Mouse (Mus musculus): ENCODE data around the gene Rab7. TPM values are rescaled to one million over a fixed set of nuclear protein-coding genes. Genes with fewer than 3 reads are reported as not detected.

The Rab7 gene
- polyA plus RNA-seq, 1 experiment from 2014 or later = 231 TPM

DNA sequence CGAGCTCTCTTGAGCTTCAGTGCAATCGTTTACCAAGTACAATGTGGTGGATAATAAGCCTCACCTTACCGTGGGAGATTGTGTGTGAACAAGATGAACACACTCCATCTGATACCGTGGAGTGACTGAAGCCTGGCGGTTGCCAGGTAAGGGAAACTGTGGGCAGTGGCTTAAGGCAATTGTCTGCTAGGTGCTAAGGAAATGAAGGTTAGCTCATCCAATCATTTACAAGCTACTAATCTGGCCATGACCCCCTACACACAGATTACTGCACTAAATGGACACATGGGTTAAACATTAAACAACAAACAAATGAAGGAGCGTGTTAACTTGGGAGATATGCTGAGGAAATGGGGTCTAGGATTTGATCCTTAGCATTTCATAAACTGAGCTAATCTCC lies 3.9 kb upstream of the Rab7 start:
- Histone ChIP-seq H3K9ac (replicated peaks; ENCODE audit: low read length) (no peak overlapping the region), H3K4me3 (ENCODE audit: low read depth, low read length) (no peak overlapping the region), H3K9me3 (replicated peaks; ENCODE audit: control insufficient read depth, low read length) (no peaks in the 10 kb centered on the region), H3K36me3 (replicated peaks; ENCODE audit: control insufficient read depth, insufficient read depth, low read depth, low read length) (no peaks in the 10 kb centered on the region), H3K27ac (replicated peaks; ENCODE audit: low read depth, low read length) (no peak overlapping the region), H3K4me1 (ENCODE audit: control insufficient read depth, insufficient read depth, low read length) (no peaks in the 10 kb centered on the region), H3K27me3 (ENCODE audit: control insufficient read depth, insufficient read depth, low read length) (no peaks in the 10 kb centered on the region), H3K4me2 (ENCODE audit: low read depth, low read length) (no peak overlapping the region)
- ATAC-seq (replicated peaks; ENCODE audit: insufficient number of reproducible peaks, low FRiP score, low TSS enrichment, low read depth) = no peak
- no peak for DNase-seq (ENCODE audit: low spot score)
- WGBS = 80% methylated on average over 6 of the region's 6 CpGs

DNA sequence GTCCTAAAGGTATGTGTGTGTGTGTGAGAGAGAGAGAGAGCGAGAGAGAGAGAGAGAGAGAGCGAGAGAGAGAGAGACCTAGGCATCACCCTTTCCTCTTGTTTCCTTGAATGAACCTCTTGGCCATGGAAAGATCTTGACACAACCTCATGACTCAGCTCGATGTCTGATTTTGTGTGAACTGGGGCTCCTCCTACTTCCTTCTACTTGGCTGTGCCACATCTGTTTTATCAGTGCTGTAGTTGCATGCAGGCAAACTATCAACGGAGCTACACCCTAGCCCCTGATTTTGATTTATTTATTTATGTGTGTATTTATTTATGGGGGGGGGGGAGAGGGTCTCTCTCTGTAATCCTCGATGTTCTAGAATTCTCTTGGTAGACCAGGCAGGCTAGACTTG lies 2.8 kb upstream of the Rab7 start:
- no peak overlapping the region for H3K9ac ChIP-seq (replicated peaks; ENCODE audit: low read length)
- no peaks in the 10 kb centered on the region for H3K4me1 ChIP-seq (ENCODE audit: control insufficient read depth, insufficient read depth, low read length)
- no peaks in the 10 kb centered on the region for H3K27me3 ChIP-seq (ENCODE audit: control insufficient read depth, insufficient read depth, low read length)
- H3K9me3 ChIP-seq (replicated peaks; ENCODE audit: control insufficient read depth, low read length) = no peaks in the 10 kb centered on the region
- no peak overlapping the region for H3K27ac ChIP-seq (replicated peaks; ENCODE audit: low read depth, low read length)
- H3K36me3 ChIP-seq (replicated peaks; ENCODE audit: control insufficient read depth, insufficient read depth, low read depth, low read length) = no peaks in the 10 kb centered on the region
- ATAC-seq (replicated peaks; ENCODE audit: insufficient number of reproducible peaks, low FRiP score, low TSS enrichment, low read depth) (no peak), DNase-seq (ENCODE audit: low spot score) (no peak)
- no peak overlapping the region for H3K4me2 ChIP-seq (ENCODE audit: low read depth, low read length)
- no peak overlapping the region for H3K4me3 ChIP-seq (ENCODE audit: low read depth, low read length)
- 78% methylated on average over 5 of the region's 5 CpGs for WGBS

DNA sequence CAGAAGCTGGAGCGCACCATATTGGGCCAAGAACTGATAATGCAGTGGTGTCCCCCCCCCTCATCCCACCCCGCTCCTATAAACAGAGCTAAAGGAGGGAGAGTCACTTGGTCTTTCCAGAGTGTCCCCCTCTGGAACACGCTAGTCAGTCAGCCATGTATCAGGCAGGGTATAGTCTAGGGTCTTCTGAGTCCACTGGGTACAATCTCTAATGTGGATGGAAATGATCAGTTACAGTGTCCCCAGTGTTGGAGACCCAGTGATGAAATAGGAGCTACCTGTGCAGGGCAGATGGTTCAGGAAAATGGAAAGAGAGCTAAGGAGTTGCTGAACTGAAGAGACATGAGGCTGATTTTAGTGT lies 316 bp upstream of the Rab7 start:
- ATAC-seq (replicated peaks; ENCODE audit: insufficient number of reproducible peaks, low FRiP score, low TSS enrichment, low read depth) = no peak

DNA sequence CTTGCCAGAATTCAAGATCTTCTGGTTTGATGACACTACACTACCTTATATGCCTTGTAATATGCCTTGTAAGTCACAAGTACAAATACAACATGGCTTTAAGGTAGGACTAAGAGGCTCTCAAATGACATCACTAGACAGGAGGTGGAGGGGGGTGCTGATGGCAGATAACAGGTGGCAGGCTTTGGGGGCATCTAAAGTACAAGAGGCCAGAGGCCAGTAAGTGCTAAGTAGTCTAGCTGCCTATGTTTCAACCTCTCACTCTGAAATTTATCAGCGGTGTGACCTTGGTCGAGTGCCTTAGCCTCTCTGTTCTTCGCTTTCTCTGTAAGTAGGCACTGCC lies 865 bp downstream of the Rab7 start:
- Histone ChIP-seq H3K4me3 (ENCODE audit: low read depth, low read length) (peak overlapping the region; percentile 99), H3K27ac (replicated peaks; ENCODE audit: low read depth, low read length) (0 out of 2 replicates have a peak overlapping the region, but pooled peaks have one; percentile 56), H3K36me3 (replicated peaks; ENCODE audit: control insufficient read depth, insufficient read depth, low read depth, low read length) (no peaks in the 10 kb centered on the region), H3K9ac (replicated peaks; ENCODE audit: low read length) (peak overlapping the region; percentile 95), H3K4me2 (ENCODE audit: low read depth, low read length) (peak overlapping the region; percentile 92), H3K9me3 (replicated peaks; ENCODE audit: control insufficient read depth, low read length) (no peaks in the 10 kb centered on the region), H3K4me1 (ENCODE audit: control insufficient read depth, insufficient read depth, low read length) (no peaks in the 10 kb centered on the region), H3K27me3 (ENCODE audit: control insufficient read depth, insufficient read depth, low read length) (no peaks in the 10 kb centered on the region)
- no peak for ATAC-seq (replicated peaks; ENCODE audit: insufficient number of reproducible peaks, low FRiP score, low TSS enrichment, low read depth)
- no peak for DNase-seq (ENCODE audit: low spot score)
- WGBS = 5% methylated on average over 3 of the region's 3 CpGs

More for the DNA sequence above, 316 bp upstream of the Rab7 start:
- H3K4me1 ChIP-seq (ENCODE audit: control insufficient read depth, insufficient read depth, low read length) = no peaks in the 10 kb centered on the region
- peak overlapping the region; percentile 37 for H3K4me2 ChIP-seq (ENCODE audit: low read depth, low read length)
- no peaks in the 10 kb centered on the region for H3K9me3 ChIP-seq (replicated peaks; ENCODE audit: control insufficient read depth, low read length)
- H3K27me3 ChIP-seq (ENCODE audit: control insufficient read depth, insufficient read depth, low read length) = no peaks in the 10 kb centered on the region
- H3K27ac ChIP-seq (replicated peaks; ENCODE audit: low read depth, low read length) = no peak overlapping the region
- no peak for DNase-seq (ENCODE audit: low spot score)
- H3K36me3 ChIP-seq (replicated peaks; ENCODE audit: control insufficient read depth, insufficient read depth, low read depth, low read length) = no peaks in the 10 kb centered on the region
- no peak overlapping the region for H3K4me3 ChIP-seq (ENCODE audit: low read depth, low read length)
- WGBS = 27% methylated on average over 3 of the region's 3 CpGs
- H3K9ac ChIP-seq (replicated peaks; ENCODE audit: low read length) = no peak overlapping the region

DNA sequence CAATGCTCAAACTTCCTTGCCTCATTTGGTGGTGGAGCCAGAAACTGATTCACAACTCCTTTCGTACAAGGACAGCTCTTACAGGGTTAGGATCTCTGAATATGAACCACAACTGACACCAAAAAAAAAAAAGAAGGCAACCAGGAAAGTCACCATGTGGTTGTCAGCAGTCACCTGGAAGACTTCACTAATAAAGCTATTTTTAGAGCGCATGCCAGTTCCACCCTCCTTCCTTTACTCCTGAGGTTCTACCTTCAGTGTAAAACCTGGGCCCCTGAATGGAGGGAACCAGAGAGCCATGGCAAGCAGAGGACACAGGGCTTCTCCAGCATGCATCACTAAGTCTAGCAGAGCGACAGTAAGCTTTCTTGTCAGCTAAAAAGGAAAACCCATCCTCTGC lies 2.7 kb downstream of the Rab7 start:
- DNase-seq (ENCODE audit: low spot score) (no peak), ATAC-seq (replicated peaks; ENCODE audit: insufficient number of reproducible peaks, low FRiP score, low TSS enrichment, low read depth) (no peak)
- Histone ChIP-seq H3K4me2 (ENCODE audit: low read depth, low read length) (no peak overlapping the region; the same call in 1 of the 2 replicates), H3K9me3 (replicated peaks; ENCODE audit: control insufficient read depth, low read length) (no peaks in the 10 kb centered on the region), H3K9ac (replicated peaks; ENCODE audit: low read length) (no peak overlapping the region), H3K27me3 (ENCODE audit: control insufficient read depth, insufficient read depth, low read length) (no peaks in the 10 kb centered on the region), H3K4me1 (ENCODE audit: control insufficient read depth, insufficient read depth, low read length) (no peaks in the 10 kb centered on the region), H3K4me3 (ENCODE audit: low read depth, low read length) (no peak overlapping the region), H3K36me3 (replicated peaks; ENCODE audit: control insufficient read depth, insufficient read depth, low read depth, low read length) (no peaks in the 10 kb centered on the region; the same call in 1 of the 2 replicates), H3K27ac (replicated peaks; ENCODE audit: low read depth, low read length) (no peak overlapping the region)
- WGBS = 94% methylated on average over 3 of the region's 3 CpGs

DNA sequence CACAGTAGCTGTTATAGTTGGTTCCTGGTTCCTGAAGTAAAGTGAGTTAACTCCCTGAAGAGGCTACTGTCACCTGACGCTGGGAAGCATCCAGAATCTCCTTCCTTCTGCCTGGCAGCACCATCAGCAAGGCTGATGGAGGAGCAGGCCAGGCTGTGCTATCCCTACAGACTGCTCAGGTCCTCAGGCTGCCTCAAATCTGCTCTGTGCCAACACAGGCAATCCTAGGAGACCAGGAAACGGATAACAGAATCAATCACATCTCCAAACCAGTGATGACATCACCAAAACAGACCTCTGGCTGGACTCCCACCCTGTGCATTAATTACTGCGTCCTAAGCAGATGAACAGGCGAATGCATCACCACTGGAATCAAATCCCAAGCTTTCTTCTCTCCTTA lies 3.8 kb downstream of the Rab7 start:
- no peaks in the 10 kb centered on the region; the same call in 1 of the 2 replicates for H3K36me3 ChIP-seq (replicated peaks; ENCODE audit: control insufficient read depth, insufficient read depth, low read depth, low read length)
- no peak overlapping the region for H3K9ac ChIP-seq (replicated peaks; ENCODE audit: low read length)
- H3K9me3 ChIP-seq (replicated peaks; ENCODE audit: control insufficient read depth, low read length) = no peaks in the 10 kb centered on the region
- H3K4me2 ChIP-seq (ENCODE audit: low read depth, low read length) = no peak overlapping the region
- ATAC-seq (replicated peaks; ENCODE audit: insufficient number of reproducible peaks, low FRiP score, low TSS enrichment, low read depth) (no peak), DNase-seq (ENCODE audit: low spot score) (no peak)
- no peak overlapping the region for H3K27ac ChIP-seq (replicated peaks; ENCODE audit: low read depth, low read length)
- H3K4me3 ChIP-seq (ENCODE audit: low read depth, low read length) = no peak overlapping the region
- 82% methylated on average over 4 of the region's 4 CpGs for WGBS
- H3K27me3 ChIP-seq (ENCODE audit: control insufficient read depth, insufficient read depth, low read length) = no peaks in the 10 kb centered on the region
- no peaks in the 10 kb centered on the region for H3K4me1 ChIP-seq (ENCODE audit: control insufficient read depth, insufficient read depth, low read length)

DNA sequence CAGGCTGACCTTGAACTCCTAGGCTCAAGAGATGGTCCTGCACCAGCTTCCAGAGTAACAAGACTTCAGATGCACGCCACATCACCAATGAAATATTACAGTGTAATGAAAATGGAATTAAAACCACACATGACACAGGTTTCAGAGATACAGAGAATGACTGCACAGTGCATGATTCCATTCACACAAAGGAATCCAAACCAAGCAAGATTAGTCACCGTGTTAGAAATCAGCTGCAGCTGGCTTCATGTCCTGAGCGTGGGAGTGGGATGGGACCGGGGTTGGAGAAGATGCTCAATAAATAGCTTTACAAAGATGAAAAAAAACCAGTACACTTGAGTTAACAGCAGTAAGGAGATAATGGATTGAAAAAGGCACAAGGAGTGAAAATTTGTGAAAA lies 5.6 kb downstream of the Rab7 start:
- 94% methylated on average over 4 of the region's 4 CpGs for WGBS

DNA sequence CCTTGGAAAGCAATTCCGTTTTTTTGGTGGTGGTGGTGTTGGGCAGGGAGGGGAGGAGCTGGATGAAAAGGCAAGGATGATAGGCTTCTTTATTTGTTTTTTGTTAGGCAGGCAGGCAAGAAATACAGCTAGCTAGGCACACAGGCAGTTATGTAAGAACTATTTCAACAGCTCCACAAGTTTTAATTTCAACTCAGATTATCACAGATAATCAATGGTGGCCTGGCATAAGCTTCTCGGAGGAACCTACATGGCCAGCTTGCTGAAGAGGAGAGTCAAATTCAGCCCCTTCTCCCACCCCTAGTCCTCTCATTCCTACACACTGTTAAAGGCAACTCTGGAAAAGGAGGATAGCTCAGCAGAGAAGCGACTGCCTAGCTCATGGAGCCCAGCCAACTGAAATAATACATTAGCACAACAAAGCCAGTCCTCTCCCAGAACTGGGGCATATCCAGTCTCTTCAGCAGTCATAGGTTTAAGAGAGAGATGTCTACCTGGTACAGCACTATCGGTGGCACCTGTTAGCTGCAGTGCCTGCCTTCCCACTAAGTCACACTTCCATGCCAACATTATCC lies 7.5 kb downstream of the Rab7 start:
- DNase-seq (ENCODE audit: low spot score) = no peak
- H3K27me3 ChIP-seq (ENCODE audit: control insufficient read depth, insufficient read depth, low read length) = no peaks in the 10 kb centered on the region
- H3K4me2 ChIP-seq (ENCODE audit: low read depth, low read length) = no peak overlapping the region
- no peaks in the 10 kb centered on the region for H3K9me3 ChIP-seq (replicated peaks; ENCODE audit: control insufficient read depth, low read length)
- WGBS = 91% methylated on average over 4 of the region's 4 CpGs
- no peak overlapping the region for H3K4me3 ChIP-seq (ENCODE audit: low read depth, low read length)
- H3K27ac ChIP-seq (replicated peaks; ENCODE audit: low read depth, low read length) = no peak overlapping the region
- H3K9ac ChIP-seq (replicated peaks; ENCODE audit: low read length) = no peak overlapping the region
- no peaks in the 10 kb centered on the region for H3K4me1 ChIP-seq (ENCODE audit: control insufficient read depth, insufficient read depth, low read length)
- no peaks in the 10 kb centered on the region; the same call in 1 of the 2 replicates for H3K36me3 ChIP-seq (replicated peaks; ENCODE audit: control insufficient read depth, insufficient read depth, low read depth, low read length)
- ATAC-seq (replicated peaks; ENCODE audit: insufficient number of reproducible peaks, low FRiP score, low TSS enrichment, low read depth) = no peak

More for the DNA sequence above, 5.6 kb downstream of the Rab7 start:
- Histone ChIP-seq H3K4me3 (ENCODE audit: low read depth, low read length) (no peak overlapping the region), H3K4me1 (ENCODE audit: control insufficient read depth, insufficient read depth, low read length) (no peaks in the 10 kb centered on the region), H3K9me3 (replicated peaks; ENCODE audit: control insufficient read depth, low read length) (no peaks in the 10 kb centered on the region), H3K36me3 (replicated peaks; ENCODE audit: control insufficient read depth, insufficient read depth, low read depth, low read length) (no peaks in the 10 kb centered on the region; the same call in 1 of the 2 replicates), H3K27me3 (ENCODE audit: control insufficient read depth, insufficient read depth, low read length) (no peaks in the 10 kb centered on the region), H3K27ac (replicated peaks; ENCODE audit: low read depth, low read length) (no peak overlapping the region), H3K9ac (replicated peaks; ENCODE audit: low read length) (no peak overlapping the region), H3K4me2 (ENCODE audit: low read depth, low read length) (no peak overlapping the region)
- no peak for ATAC-seq (replicated peaks; ENCODE audit: insufficient number of reproducible peaks, low FRiP score, low TSS enrichment, low read depth)
- DNase-seq (ENCODE audit: low spot score) = no peak

All from embryonic facial prominence, embryonic 11.5 days (tissue).